ENCODE assay signal across 9 mouse cellular contexts in genomic region chr1:87510845-87511244, GRCm38 (mm10). TPM values are rescaled to one million over a fixed set of nuclear protein-coding genes. Genes with fewer than 3 reads are reported as not detected.
A peak's percentile ranks its signal among the peaks of the same experiment; 100 is the strongest.
DNase-seq lines count a peak whose midpoint lies in the region; ATAC-seq and TF ChIP-seq lines count a peak whose summit lies in the region.
"Had no signal": no experiment of that assay in that cellular context is flagged by ENCODE, and none has a peak within 500 bp of the region (broad histone marks: within the 10 kb centered on the region; RNA-seq: fewer than 3 reads in every experiment).

No protein-coding gene starts in this region.

- peak; percentile 23 for TF ChIP-seq CTCF in left cerebral cortex, adult 2 months (IDR thresholded peaks at IDR 0.05)
- no peak for TF ChIP-seq CTCF in gastrocnemius, adult 2 months (IDR thresholded peaks at IDR 0.05)

- intact Hi-C loops in left cerebral cortex, adult 2 months (cut with DNase I) = no loop called here
- intact Hi-C loops in left cerebral cortex, postnatal 14 days (cut with DNase I) = no loop called here
- intact Hi-C loops in gastrocnemius, adult 2 months (cut with DNase I) = no loop called here
- intact Hi-C loops in left cerebral cortex, postnatal 36 days (cut with DNase I) = no loop called here

- ATAC-seq in embryonic facial prominence, embryonic 14.5 days (ENCODE audit: low read depth) = no peak
- no peak for ATAC-seq in limb, embryonic 11.5 days (ENCODE audit: insufficient number of reproducible peaks, low FRiP score, low TSS enrichment, low read depth)
- peak; percentile 10; the same call in 1 of the 2 replicates for ATAC-seq in neural tube, embryonic 15.5 days (ENCODE audit: low FRiP score)

- H3K9me3 ChIP-seq in embryonic facial prominence, embryonic 14.5 days (ENCODE audit: control insufficient read depth, low read length) = no peaks in the 10 kb centered on the region
- no peaks in the 10 kb centered on the region for H3K9me3 ChIP-seq in limb, embryonic 11.5 days (ENCODE audit: control insufficient read depth, low read length)
- H3K9me3 ChIP-seq in neural tube, embryonic 15.5 days (replicated peaks) = no peaks in the 10 kb centered on the region

- no peak overlapping the region for H3K9ac ChIP-seq in embryonic facial prominence, embryonic 14.5 days (ENCODE audit: low read depth, low read length)
- H3K9ac ChIP-seq in limb, embryonic 11.5 days (ENCODE audit: low read length) = no peak overlapping the region
- H3K9ac ChIP-seq in neural tube, embryonic 15.5 days (replicated peaks) = no peak overlapping the region

- H3K4me1 ChIP-seq in embryonic facial prominence, embryonic 14.5 days (ENCODE audit: control insufficient read depth, insufficient read depth, low read length) = 0 out of 2 replicates have a peak, but pooled peaks cover 4% of the 10 kb centered on the region
- H3K4me1 ChIP-seq in limb, embryonic 11.5 days (ENCODE audit: control insufficient read depth, insufficient read depth, low read length) = peaks cover 6% of the 10 kb centered on the region
- peaks cover 22% of the 10 kb centered on the region for H3K4me1 ChIP-seq in neural tube, embryonic 15.5 days

- H3K4me2 ChIP-seq in embryonic facial prominence, embryonic 14.5 days (ENCODE audit: low read depth, low read length) = peak overlapping the region; percentile 100
- H3K4me2 ChIP-seq in limb, embryonic 11.5 days (ENCODE audit: low read depth, severe bottlenecking) = no peak overlapping the region
- peak overlapping the region; percentile 97 for H3K4me2 ChIP-seq in neural tube, embryonic 15.5 days

- H3K27me3 ChIP-seq in embryonic facial prominence, embryonic 14.5 days (replicated peaks; ENCODE audit: control insufficient read depth, insufficient read depth, low read length) = peaks cover 44% of the 10 kb centered on the region
- peaks cover 40% of the 10 kb centered on the region for H3K27me3 ChIP-seq in limb, embryonic 11.5 days (ENCODE audit: control insufficient read depth, insufficient read depth, low read length)
- H3K27me3 ChIP-seq in neural tube, embryonic 15.5 days (replicated peaks) = peaks cover 22% of the 10 kb centered on the region

- no peaks in the 10 kb centered on the region for H3K36me3 ChIP-seq in embryonic facial prominence, embryonic 14.5 days (ENCODE audit: control insufficient read depth, insufficient read depth, low read length)
- H3K36me3 ChIP-seq in limb, embryonic 11.5 days (ENCODE audit: control insufficient read depth, insufficient read depth, low read length) = no peaks in the 10 kb centered on the region
- H3K36me3 ChIP-seq in neural tube, embryonic 15.5 days = no peaks in the 10 kb centered on the region

- H3K27ac ChIP-seq in left cerebral cortex, adult 2 months = peak overlapping the region; percentile 98; the same call in 1 of the 2 replicates
- no peak overlapping the region for H3K27ac ChIP-seq in embryonic facial prominence, embryonic 14.5 days (replicated peaks; ENCODE audit: low read depth, low read length)
- H3K27ac ChIP-seq in limb, embryonic 11.5 days (replicated peaks; ENCODE audit: low read depth, low read length) = no peak overlapping the region
- peak overlapping the region; percentile 33; the same call in 1 of the 2 replicates for H3K27ac ChIP-seq in neural tube, embryonic 15.5 days (replicated peaks)
- no peak overlapping the region for H3K27ac ChIP-seq in gastrocnemius, adult 2 months

- H3K4me3 ChIP-seq in left cerebral cortex, adult 2 months = no peak overlapping the region; the same call in 1 of the 2 replicates
- H3K4me3 ChIP-seq in embryonic facial prominence, embryonic 14.5 days (ENCODE audit: low read depth, low read length) = peak overlapping the region; percentile 65; the same call in 1 of the 2 replicates
- peak overlapping the region; percentile 62 for H3K4me3 ChIP-seq in limb, embryonic 11.5 days (ENCODE audit: low read depth, low read length)
- H3K4me3 ChIP-seq in neural tube, embryonic 15.5 days (replicated peaks) = peak overlapping the region; percentile 70
- H3K4me3 ChIP-seq in gastrocnemius, adult 2 months = no peak overlapping the region

- 25% methylated on average over 5 of the region's 5 CpGs for WGBS in embryonic facial prominence, embryonic 14.5 days
- whole genome bisulfite sequencing in limb, embryonic 11.5 days = 16% methylated on average over 5 of the region's 5 CpGs
- 13% methylated on average over 5 of the region's 5 CpGs for WGBS in neural tube, embryonic 15.5 days

- DNase-seq in left cerebral cortex, adult 2 months (ENCODE audit: extremely low spot score in 1 of 2, low spot score in 2 of 2) = no peak
- DNase-seq in left cerebral cortex, postnatal 14 days (ENCODE audit: low spot score in 2 of 2) = no peak
- no peak for DNase-seq in embryonic facial prominence, embryonic 14.5 days (ENCODE audit: low spot score)
- no peak for DNase-seq in limb, embryonic 11.5 days (ENCODE audit: low spot score)
- DNase-seq in retina, postnatal 1 day = no peak
- no peak for DNase-seq in gastrocnemius, adult 2 months
- DNase-seq in left cerebral cortex, postnatal 36 days (ENCODE audit: low spot score in 2 of 2) = no peak
- DNase-seq: lung, adult 2 months had no signal

RNA-seq across cellular contexts. Expression of gene Neu2, which starts 1.2 kb away (rescaled TPM):
- 1 to 10 TPM; 7.5 to 8.0 TPM for total RNA-seq in left cerebral cortex, adult 2 months (2021)
- total RNA-seq in left cerebral cortex, postnatal 14 days (2021) = 1 to 10 TPM; 3.4 to 3.5 TPM
- polyA plus RNA-seq in embryonic facial prominence, embryonic 14.5 days (2014; fragmentation: Nextera tagmentation; extraction: Ambion mirVana) = not detected in 2 replicates
- not detected in 2 replicates for polyA plus RNA-seq in limb, embryonic 11.5 days (2014; fragmentation: Nextera tagmentation; extraction: Ambion mirVana)
- 0.51 and 4.7 TPM in 2 replicates for polyA plus RNA-seq in neural tube, embryonic 15.5 days (2015; fragmentation: Nextera tagmentation; extraction: Ambion mirVana)
- total RNA-seq in gastrocnemius, adult 2 months (2021) = 10 to 100 TPM in 1 of 2 experiments, 1 to 10 TPM in 1; 8.9 to 11.7 TPM
- total RNA-seq in left cerebral cortex, postnatal 36 days (2021) = 1 to 10 TPM; 5.7 to 8.7 TPM

RNA-seq across cellular contexts. Expression of gene Snorc, which starts 40.8 kb away (rescaled TPM):
- total RNA-seq in left cerebral cortex, adult 2 months (2021) = under 1 TPM in 1 of 2 experiments, not detected in 1; 0.84 TPM
- total RNA-seq in left cerebral cortex, postnatal 14 days (2021) = 1 to 10 TPM in 1 of 2 experiments, under 1 TPM in 1; 0.82 to 1.1 TPM
- 19.9 and 30.6 TPM in 2 replicates for polyA plus RNA-seq in embryonic facial prominence, embryonic 14.5 days (2014; fragmentation: Nextera tagmentation; extraction: Ambion mirVana)
- not detected in 2 replicates for polyA plus RNA-seq in limb, embryonic 11.5 days (2014; fragmentation: Nextera tagmentation; extraction: Ambion mirVana)
- 2.0 and 5.5 TPM in 2 replicates for polyA plus RNA-seq in neural tube, embryonic 15.5 days (2015; fragmentation: Nextera tagmentation; extraction: Ambion mirVana)
- total RNA-seq in gastrocnemius, adult 2 months (2021) = not detected
- not detected for total RNA-seq in left cerebral cortex, postnatal 36 days (2021)

Comparison
In these comparisons a context has a peak if more than half of its experiments do, and no peak if none do; other contexts are left out.
1. H3K27ac ChIP-seq: peak in left cerebral cortex, adult 2 months (single experiment) and neural tube, embryonic 15.5 days (single experiment); none in embryonic facial prominence, embryonic 14.5 days (single experiment), limb, embryonic 11.5 days (single experiment) and gastrocnemius, adult 2 months (single experiment).
2. H3K4me3 ChIP-seq: peak in embryonic facial prominence, embryonic 14.5 days (single experiment), limb, embryonic 11.5 days (single experiment) and neural tube, embryonic 15.5 days (single experiment); none in left cerebral cortex, adult 2 months (single experiment) and gastrocnemius, adult 2 months (single experiment).